ENCODE assay signal across 1 mouse cellular context in the genomic region with DNA sequence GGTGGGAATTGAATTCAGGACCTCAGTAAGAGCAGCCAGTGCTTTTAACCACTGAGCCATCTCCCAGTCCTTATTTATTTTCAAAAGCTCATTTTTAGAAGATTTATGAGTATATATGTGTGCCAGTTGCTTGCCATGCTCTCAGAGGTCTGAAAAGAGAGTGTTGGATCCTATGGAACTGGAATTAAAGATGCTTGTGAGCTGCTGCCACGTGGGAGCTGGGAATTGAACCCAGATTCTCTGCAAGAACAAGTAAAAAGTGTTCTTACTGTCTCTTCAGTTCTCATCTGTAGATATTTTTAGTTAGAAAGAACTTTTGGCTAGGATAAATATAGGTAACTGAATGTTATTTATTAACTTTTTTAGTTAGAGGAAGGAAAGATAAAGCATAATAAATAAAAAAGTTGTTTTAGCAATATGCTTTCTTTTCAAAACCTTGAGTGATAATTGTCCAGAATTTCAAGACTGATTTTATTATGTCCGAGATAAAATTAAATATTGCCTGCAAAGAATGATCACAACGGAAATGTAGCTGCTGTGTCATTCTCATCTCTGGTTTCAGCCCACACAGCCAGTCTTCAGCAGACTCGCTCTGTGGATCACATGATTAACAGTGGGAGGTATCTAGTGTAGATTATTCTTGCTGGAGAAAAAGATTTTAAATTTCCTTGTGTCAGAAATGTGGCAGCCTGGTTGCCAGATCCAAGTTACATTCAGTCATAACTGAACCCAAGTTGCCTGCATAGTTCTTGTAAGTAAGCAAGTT.
TF ChIP-seq lines count a peak whose summit lies in the region.

No protein-coding gene starts in this region.

TF ChIP-seq in MEL, 35 proteins besides CTCF, POLR2A, EP300 and RAD21 (continued from another document):
- TF ChIP-seq MXI1 (IDR thresholded peaks at IDR 0.05; ENCODE audit: low read depth, low read length) = 0 out of 2 replicates have a peak, but pooled peaks have one; percentile 29
- TF ChIP-seq SMC3 (IDR thresholded peaks at IDR 0.05; ENCODE audit: low read depth, low read length) = no peak
- peak; percentile 43; the same call in 1 of the 2 replicates for TF ChIP-seq MYC (IDR thresholded peaks at IDR 0.05; ENCODE audit: low read depth, low read length)
- no peak for TF ChIP-seq ZC3H11A (IDR thresholded peaks at IDR 0.05; ENCODE audit: low read depth, low read length)
- TF ChIP-seq NELFE (IDR thresholded peaks at IDR 0.05; ENCODE audit: low read depth, low read length) = no peak
- 0 out of 2 replicates have a peak, but pooled peaks have one; percentile 21 for TF ChIP-seq ELF1 (IDR thresholded peaks at IDR 0.05; ENCODE audit: low read depth, low read length)
- peak; percentile 57; the same call in 1 of the 2 replicates for TF ChIP-seq RCOR1 (IDR thresholded peaks at IDR 0.05; ENCODE audit: low read depth, low read length)
- no peak for TF ChIP-seq TAL1 (IDR thresholded peaks at IDR 0.05; ENCODE audit: low read length)
- no peak for TF ChIP-seq BHLHE40 (IDR thresholded peaks at IDR 0.05; ENCODE audit: borderline replicate concordance, low read depth, low read length)
- no peak for TF ChIP-seq HCFC1 (IDR thresholded peaks at IDR 0.05; ENCODE audit: low read depth, low read length)
- no peak for TF ChIP-seq ZMIZ1 (IDR thresholded peaks at IDR 0.05; ENCODE audit: low read depth, low read length)
- no peak for TF ChIP-seq MAFK (IDR thresholded peaks at IDR 0.05; ENCODE audit: borderline replicate concordance, low read depth, low read length)
- TF ChIP-seq E2F4 (IDR thresholded peaks at IDR 0.05; ENCODE audit: borderline replicate concordance, low read depth, low read length) = no peak
- TF ChIP-seq MAX (IDR thresholded peaks at IDR 0.05; ENCODE audit: low read length) = no peak
- TF ChIP-seq ZKSCAN1 (IDR thresholded peaks at IDR 0.05; ENCODE audit: low read depth, low read length) = no peak
- no peak for TF ChIP-seq MEF2A (IDR thresholded peaks at IDR 0.05; ENCODE audit: extremely low read depth, insufficient replicate concordance, low read depth, low read length, poor library complexity, severe bottlenecking)
- TF ChIP-seq TCF12 (IDR thresholded peaks at IDR 0.05; ENCODE audit: low read depth, low read length) = peak; percentile 28; the same call in 1 of the 2 replicates
- no peak for TF ChIP-seq MYB (IDR thresholded peaks at IDR 0.05; ENCODE audit: low read depth, low read length)
- TF ChIP-seq POLR2AphosphoS5 (IDR thresholded peaks at IDR 0.05; ENCODE audit: borderline replicate concordance, low read depth, low read length) = no peak
- no peak for TF ChIP-seq GABPA (IDR thresholded peaks at IDR 0.05; ENCODE audit: low read depth, low read length)
- TF ChIP-seq TBP (IDR thresholded peaks at IDR 0.05; ENCODE audit: low read depth, low read length) = peak; percentile 43; the same call in 1 of the 2 replicates
- no peak for TF ChIP-seq ZNF384 (IDR thresholded peaks at IDR 0.05; ENCODE audit: low read depth, low read length)
- TF ChIP-seq USF1 (IDR thresholded peaks at IDR 0.05; ENCODE audit: low read depth, low read length) = peak; percentile 92
- peak; percentile 64 for TF ChIP-seq ETS1 (IDR thresholded peaks at IDR 0.05; ENCODE audit: low read depth, low read length)
